Mouse (Mus musculus) embryonic fibroblast, embryonic 13.5 days (primary cell): ENCODE results near the gene Calcb.

Source experiments
- CTCF ChIP-seq: IDR thresholded peaks from 2 replicates; pipeline ENCODE4 v1.5.1; 2011; ENCODE audit warnings: mild to moderate bottlenecking, control low read depth, low read length, moderate library complexity, borderline replicate concordance; ENCODE audit not compliant: insufficient read depth
- POLR2A ChIP-seq: IDR thresholded peaks from 2 replicates; pipeline ENCODE4 v1.6.1; 2011; ENCODE audit warnings: low read depth, mild to moderate bottlenecking, control low read depth, low read length, moderate library complexity

DNA sequence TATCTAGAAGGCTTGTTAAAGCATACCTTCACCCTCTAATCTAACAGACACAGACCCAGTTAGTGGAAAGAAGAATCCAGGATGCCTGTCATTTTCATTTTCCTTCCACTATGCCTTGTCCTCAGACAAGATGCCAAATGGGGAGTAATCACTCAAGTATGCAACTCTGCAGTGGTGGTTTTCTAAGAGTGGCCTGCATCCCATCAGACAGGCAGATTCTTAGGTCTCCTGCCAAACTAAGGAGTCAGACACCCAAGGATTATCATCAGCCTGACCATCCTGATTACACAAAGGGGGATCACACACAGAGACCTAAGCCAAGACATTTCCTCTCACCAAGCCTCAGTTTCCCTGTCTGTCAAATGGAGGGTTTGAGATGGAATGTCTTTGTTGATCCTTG, 19.7 kb downstream of the Calcb start:
- no peak for TF ChIP-seq CTCF
- no peak for TF ChIP-seq POLR2A
